Mouse (Mus musculus) hindbrain, embryonic 12.5 days (tissue): ENCODE results near the gene Shld2. TPM values are rescaled to one million over a fixed set of nuclear protein-coding genes. Genes with fewer than 3 reads are reported as not detected.

Experiments used
- ATAC-seq: fragments of 200-750 bp; cut with Nextera tagmentation; 2 replicates; pipeline ENCODE4 v1.8.0; 2017; ENCODE audit warnings: moderate TSS enrichment; ENCODE audit not compliant: low FRiP score
- H3K27ac ChIP-seq: fragments of 300-500 bp; sonication (generic); 2 replicates; pipeline ENCODE4 v1.5.1; 2016; ENCODE audit warnings: mild to moderate bottlenecking
- H3K27me3 ChIP-seq: fragments of 300-500 bp; sonication (generic); 2 replicates; pipeline ENCODE4 v1.6.1; 2016; ENCODE audit warnings: mild to moderate bottlenecking
- H3K36me3 ChIP-seq: fragments of 300-500 bp; sonication (generic); 2 replicates; pipeline ENCODE4 v1.6.1; 2016; ENCODE audit warnings: mild to moderate bottlenecking
- H3K4me1 ChIP-seq: fragments of 300-500 bp; sonication (generic); 2 replicates; pipeline ENCODE4 v1.6.1; 2016
- H3K4me2 ChIP-seq: fragments of 300-500 bp; sonication (generic); replicated peaks from 2 replicates; pipeline ENCODE4 v1.6.1; 2016; ENCODE audit warnings: mild to moderate bottlenecking
- H3K4me3 ChIP-seq: fragments of 300-500 bp; sonication (generic); 2 replicates; pipeline ENCODE4 v1.5.1; 2016; ENCODE audit warnings: mild to moderate bottlenecking
- H3K9ac ChIP-seq: fragments of 300-500 bp; sonication (generic); 2 replicates; pipeline ENCODE4 v1.6.1; 2016; ENCODE audit warnings: mild to moderate bottlenecking, moderate library complexity
- H3K9me3 ChIP-seq: fragments of 300-500 bp; sonication (generic); replicated peaks from 2 replicates; pipeline ENCODE4 v1.6.1; 2016; ENCODE audit warnings: mild to moderate bottlenecking
- WGBS: fragments of 180-500 bp; shearing (Covaris S2); methylation state at CpG from one replicate; pipeline ENCODE4 v1.1.7; 2016; 5-methylcytosine and 5-hydroxymethylcytosine counted together
- polyA plus RNA-seq: library from polyadenylated mRNA; unstranded; fragments of >200 nt; fragmentation: Nextera tagmentation; extraction: Ambion mirVana; gene quantifications from 2 replicates; pipeline ENCODE4 v1.2.1, GENCODE M21; 2016

The Shld2 gene
- polyA plus RNA-seq, 1 experiment from 2014 or later: 9.4 TPM

GRCm38 (mm10) chr14:34297634-34298033 is 12.7 kb downstream of the Shld2 start:
- Histone ChIP-seq H3K4me2 (no peak overlapping the region), H3K4me1 (no peaks in the 10 kb centered on the region), H3K27ac (no peak overlapping the region), H3K36me3 (no peaks in the 10 kb centered on the region), H3K27me3 (no peaks in the 10 kb centered on the region), H3K9ac (no peak overlapping the region), H3K9me3 (no peaks in the 10 kb centered on the region), H3K4me3 (no peak overlapping the region)
- 58% methylated on average over 2 of the region's 2 CpGs for WGBS
- no peak for ATAC-seq

- no peaks in the 10 kb centered on the region for H3K36me3 ChIP-seq
- no peaks in the 10 kb centered on the region for H3K27me3 ChIP-seq
- no peaks in the 10 kb centered on the region for H3K9me3 ChIP-seq
- no peak overlapping the region for H3K4me3 ChIP-seq
- no peak overlapping the region for H3K9ac ChIP-seq
- H3K4me2 ChIP-seq: no peak overlapping the region
- no peak for ATAC-seq
- no peak overlapping the region for H3K27ac ChIP-seq
- 66% methylated on average over 4 of the region's 4 CpGs for WGBS
- H3K4me1 ChIP-seq: no peaks in the 10 kb centered on the region
Measured at GRCm38 (mm10) chr14:34297038-34297437, 13.3 kb downstream of the Shld2 start.

- Histone ChIP-seq H3K4me2 (no peak overlapping the region), H3K4me3 (no peak overlapping the region), H3K36me3 (no peaks in the 10 kb centered on the region), H3K4me1 (no peaks in the 10 kb centered on the region), H3K27me3 (no peaks in the 10 kb centered on the region), H3K9ac (no peak overlapping the region), H3K9me3 (no peaks in the 10 kb centered on the region), H3K27ac (no peak overlapping the region)
- no peak for ATAC-seq
- 87% methylated on average over 7 of the region's 7 CpGs for WGBS
Measured at GRCm38 (mm10) chr14:34296350-34296749, 13.9 kb downstream of the Shld2 start.

DNA sequence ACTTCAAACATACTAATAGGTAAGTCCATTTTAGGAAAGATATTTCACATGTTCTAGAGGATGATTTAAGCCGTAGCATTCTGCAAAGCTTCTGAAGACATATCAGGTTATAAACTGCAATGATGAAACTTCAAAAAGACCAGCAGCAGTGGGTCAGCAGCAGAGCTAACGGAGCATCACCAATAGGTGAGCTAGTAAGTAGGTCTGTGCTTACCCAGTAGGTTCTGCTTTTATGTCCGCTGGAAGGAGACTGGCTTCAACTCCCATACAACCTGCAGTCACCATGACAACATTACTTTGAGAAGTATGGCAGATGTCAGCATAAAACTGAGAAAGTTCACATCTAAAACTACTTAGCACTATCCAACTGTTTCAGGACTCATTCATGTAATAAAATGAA is 16.7 kb downstream of the Shld2 start:
- Histone ChIP-seq H3K9ac (no peak overlapping the region), H3K27me3 (no peaks in the 10 kb centered on the region), H3K4me2 (no peak overlapping the region), H3K4me1 (no peaks in the 10 kb centered on the region), H3K36me3 (no peaks in the 10 kb centered on the region), H3K4me3 (no peak overlapping the region), H3K27ac (no peak overlapping the region), H3K9me3 (no peaks in the 10 kb centered on the region)
- WGBS: 91% methylated on average over 3 of the region's 3 CpGs
- no peak for ATAC-seq

- Histone ChIP-seq H3K9me3 (no peaks in the 10 kb centered on the region), H3K27ac (no peak overlapping the region), H3K27me3 (no peaks in the 10 kb centered on the region), H3K36me3 (no peaks in the 10 kb centered on the region), H3K4me3 (no peak overlapping the region), H3K4me1 (no peaks in the 10 kb centered on the region), H3K9ac (no peak overlapping the region), H3K4me2 (no peak overlapping the region)
- WGBS: 59% methylated on average over 1 of the region's 1 CpGs
- ATAC-seq: no peak
Measured at GRCm38 (mm10) chr14:34290229-34290628, 20.1 kb downstream of the Shld2 start.

DNA sequence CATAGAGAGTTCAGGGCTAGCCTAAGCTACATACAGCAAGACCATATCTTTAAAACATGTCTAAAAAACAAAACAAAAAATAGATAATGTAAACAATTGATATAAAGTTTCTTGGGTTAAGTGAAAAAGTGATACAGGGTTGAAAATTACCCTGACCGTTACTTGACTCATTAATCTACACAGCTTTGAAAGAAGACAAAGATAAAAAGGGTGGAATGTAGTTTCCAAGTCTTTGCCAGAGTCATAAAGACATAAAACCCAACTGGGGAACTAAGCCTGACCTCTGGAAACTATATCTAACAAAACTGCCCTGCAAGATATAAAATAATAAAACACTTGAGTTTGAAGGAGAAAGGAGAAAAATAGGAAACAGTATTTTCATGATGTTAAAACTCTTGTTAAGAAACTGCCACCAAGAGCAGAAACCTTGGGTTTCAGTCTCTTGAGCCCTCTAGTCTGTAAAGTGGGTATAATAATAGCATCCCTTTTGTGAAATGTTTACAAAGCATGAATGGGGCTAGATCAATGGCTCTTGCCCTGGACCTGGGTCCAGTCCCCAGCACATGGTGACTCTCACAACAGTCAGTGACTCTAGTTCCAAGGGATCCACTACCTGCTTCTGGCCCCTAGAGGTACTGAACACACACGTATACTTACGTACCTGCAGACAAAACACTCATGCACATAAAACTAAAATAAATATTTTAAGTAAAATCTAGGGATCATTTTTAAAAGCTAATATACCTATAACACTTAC is 20.9 kb downstream of the Shld2 start:
- H3K9ac ChIP-seq: no peak overlapping the region
- H3K9me3 ChIP-seq: no peaks in the 10 kb centered on the region
- 93% methylated on average over 3 of the region's 3 CpGs for WGBS
- no peaks in the 10 kb centered on the region for H3K4me1 ChIP-seq
- H3K4me2 ChIP-seq: no peak overlapping the region
- H3K27ac ChIP-seq: no peak overlapping the region
- no peak for ATAC-seq
- H3K4me3 ChIP-seq: no peak overlapping the region
- H3K36me3 ChIP-seq: no peaks in the 10 kb centered on the region
- H3K27me3 ChIP-seq: no peaks in the 10 kb centered on the region

GRCm38 (mm10) chr14:34288396-34288795 is 21.9 kb downstream of the Shld2 start:
- H3K27ac ChIP-seq: no peak overlapping the region
- H3K36me3 ChIP-seq: no peaks in the 10 kb centered on the region
- no peak for ATAC-seq
- WGBS: 88% methylated on average over 2 of the region's 2 CpGs
- H3K4me2 ChIP-seq: no peak overlapping the region
- H3K27me3 ChIP-seq: no peaks in the 10 kb centered on the region
- H3K9ac ChIP-seq: no peak overlapping the region
- no peak overlapping the region for H3K4me3 ChIP-seq
- no peaks in the 10 kb centered on the region for H3K4me1 ChIP-seq
- H3K9me3 ChIP-seq: no peaks in the 10 kb centered on the region

GRCm38 (mm10) chr14:34281736-34282269 is 28.5 kb downstream of the Shld2 start:
- no peak overlapping the region for H3K9ac ChIP-seq
- no peak overlapping the region for H3K27ac ChIP-seq
- no peak overlapping the region for H3K4me3 ChIP-seq
- H3K36me3 ChIP-seq: no peaks in the 10 kb centered on the region
- H3K27me3 ChIP-seq: no peaks in the 10 kb centered on the region
- H3K9me3 ChIP-seq: no peaks in the 10 kb centered on the region
- no peaks in the 10 kb centered on the region for H3K4me1 ChIP-seq
- no peak for ATAC-seq
- H3K4me2 ChIP-seq: no peak overlapping the region
- WGBS: 91% methylated on average over 5 of the region's 5 CpGs

- no peaks in the 10 kb centered on the region for H3K4me1 ChIP-seq
- H3K9me3 ChIP-seq: no peaks in the 10 kb centered on the region
- no peak overlapping the region for H3K9ac ChIP-seq
- H3K27me3 ChIP-seq: no peaks in the 10 kb centered on the region
- H3K27ac ChIP-seq: no peak overlapping the region
- WGBS: 79% methylated on average over 2 of the region's 2 CpGs
- no peak overlapping the region for H3K4me2 ChIP-seq
- H3K36me3 ChIP-seq: no peaks in the 10 kb centered on the region
- no peak overlapping the region for H3K4me3 ChIP-seq
- no peak for ATAC-seq
Measured at GRCm38 (mm10) chr14:34280798-34281197, 29.5 kb downstream of the Shld2 start.

DNA sequence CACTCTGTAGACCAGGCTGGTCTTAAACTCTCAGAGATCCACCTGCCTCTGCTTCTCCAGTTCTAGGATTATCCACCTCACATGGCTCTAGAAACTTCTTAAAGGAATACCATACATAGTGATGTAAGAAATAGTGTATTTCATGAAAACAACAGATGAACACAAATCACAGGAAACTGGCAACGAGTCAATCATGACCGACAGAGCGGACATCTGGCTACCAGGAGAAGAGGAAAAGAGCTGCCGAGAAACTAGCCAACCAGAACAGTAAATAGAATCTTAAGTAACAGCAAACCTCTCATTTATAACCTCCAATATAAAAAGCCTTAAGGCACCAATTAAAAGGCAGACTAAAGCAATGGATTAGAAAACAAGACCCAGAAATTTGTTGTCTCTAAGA is 30.6 kb downstream of the Shld2 start:
- WGBS: 80% methylated on average over 4 of the region's 4 CpGs
- H3K4me2 ChIP-seq: no peak overlapping the region
- no peaks in the 10 kb centered on the region for H3K27me3 ChIP-seq
- no peak overlapping the region for H3K4me3 ChIP-seq
- ATAC-seq: no peak
- H3K9me3 ChIP-seq: no peaks in the 10 kb centered on the region
- H3K4me1 ChIP-seq: no peaks in the 10 kb centered on the region
- H3K36me3 ChIP-seq: no peaks in the 10 kb centered on the region
- H3K9ac ChIP-seq: no peak overlapping the region
- no peak overlapping the region for H3K27ac ChIP-seq

GRCm38 (mm10) chr14:34275225-34275624 is 35.1 kb downstream of the Shld2 start:
- no peak for ATAC-seq
- H3K9me3 ChIP-seq: no peaks in the 10 kb centered on the region

GRCm38 (mm10) chr14:34274141-34274540 is 36.2 kb downstream of the Shld2 start:
- Histone ChIP-seq H3K27me3 (no peaks in the 10 kb centered on the region), H3K27ac (no peak overlapping the region), H3K9ac (no peak overlapping the region), H3K36me3 (no peaks in the 10 kb centered on the region), H3K4me1 (no peaks in the 10 kb centered on the region), H3K4me3 (no peak overlapping the region), H3K4me2 (no peak overlapping the region), H3K9me3 (no peaks in the 10 kb centered on the region)
- ATAC-seq: no peak
- 96% methylated on average over 3 of the region's 3 CpGs for WGBS

More at GRCm38 (mm10) chr14:34275225-34275624, 35.1 kb downstream of the Shld2 start:
- Histone ChIP-seq H3K36me3 (no peaks in the 10 kb centered on the region), H3K27me3 (no peaks in the 10 kb centered on the region), H3K4me3 (no peak overlapping the region), H3K4me1 (no peaks in the 10 kb centered on the region), H3K9ac (no peak overlapping the region), H3K27ac (no peak overlapping the region), H3K4me2 (no peak overlapping the region)
- 92% methylated on average over 4 of the region's 4 CpGs for WGBS

GRCm38 (mm10) chr14:34273280-34273679 is 37.0 kb downstream of the Shld2 start:
- no peak overlapping the region for H3K27ac ChIP-seq
- H3K9me3 ChIP-seq: no peaks in the 10 kb centered on the region
- H3K36me3 ChIP-seq: no peaks in the 10 kb centered on the region
- no peaks in the 10 kb centered on the region for H3K4me1 ChIP-seq
- ATAC-seq: no peak
- H3K4me3 ChIP-seq: no peak overlapping the region
- WGBS: 58% methylated on average over 2 of the region's 2 CpGs
- no peaks in the 10 kb centered on the region for H3K27me3 ChIP-seq
- no peak overlapping the region for H3K9ac ChIP-seq
- H3K4me2 ChIP-seq: no peak overlapping the region
